Mouse (Mus musculus): ENCODE results near the gene Dnaaf5. TPM values are rescaled to one million over a fixed set of nuclear protein-coding genes. Genes with fewer than 3 reads are reported as not detected.
A peak's percentile ranks its signal among the peaks of the same experiment; 100 is the strongest.

Gene Dnaaf5
- total RNA-seq, 2 experiments from 2014 or later, result 7.8 to 11.4 TPM

DNA sequence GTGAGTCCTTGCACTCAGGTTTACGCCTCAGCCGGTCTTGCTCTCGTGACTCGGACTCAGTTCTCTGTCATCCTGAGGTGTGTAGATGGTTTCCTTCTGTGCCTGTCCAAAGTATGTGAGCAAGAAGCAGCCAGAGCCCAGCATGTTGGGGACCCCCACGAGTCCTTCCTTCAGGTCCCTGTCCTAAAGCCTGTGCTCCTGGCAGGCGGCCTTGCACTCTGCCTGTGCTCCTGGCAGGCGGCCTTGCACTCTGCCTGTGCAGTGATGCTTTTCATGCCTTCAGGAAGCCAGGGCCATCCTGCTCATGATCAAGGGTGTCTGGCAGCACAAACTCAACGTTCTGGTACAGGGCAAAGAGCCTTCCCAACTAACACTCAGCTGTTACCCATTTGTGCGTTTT lies 33.6 kb downstream of the Dnaaf5 start:
- DNase-seq, result no peak
- intact Hi-C loops (cut with DNase I), result no loop called here

DNA sequence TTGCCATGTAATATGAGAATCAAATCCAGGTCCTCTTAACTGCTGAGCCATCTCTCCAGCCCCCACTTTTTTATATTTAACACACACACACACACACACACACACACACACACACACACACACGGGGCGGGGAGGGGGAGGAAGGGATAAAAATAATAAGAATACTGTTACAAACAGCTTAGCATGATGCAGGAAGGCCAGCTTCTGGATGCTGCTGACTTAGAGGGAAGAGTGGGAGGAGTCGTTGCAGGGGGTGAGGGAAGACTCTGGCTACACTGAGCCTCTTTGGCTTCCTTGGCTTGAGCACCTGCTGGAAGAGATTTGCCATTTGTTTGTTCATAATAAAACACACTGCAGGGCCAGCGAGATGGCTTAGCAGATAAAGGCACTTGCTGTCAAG lies 34.9 kb downstream of the Dnaaf5 start:
- no peak for DNase-seq
- intact Hi-C loops (cut with DNase I), result no loop called here

DNA sequence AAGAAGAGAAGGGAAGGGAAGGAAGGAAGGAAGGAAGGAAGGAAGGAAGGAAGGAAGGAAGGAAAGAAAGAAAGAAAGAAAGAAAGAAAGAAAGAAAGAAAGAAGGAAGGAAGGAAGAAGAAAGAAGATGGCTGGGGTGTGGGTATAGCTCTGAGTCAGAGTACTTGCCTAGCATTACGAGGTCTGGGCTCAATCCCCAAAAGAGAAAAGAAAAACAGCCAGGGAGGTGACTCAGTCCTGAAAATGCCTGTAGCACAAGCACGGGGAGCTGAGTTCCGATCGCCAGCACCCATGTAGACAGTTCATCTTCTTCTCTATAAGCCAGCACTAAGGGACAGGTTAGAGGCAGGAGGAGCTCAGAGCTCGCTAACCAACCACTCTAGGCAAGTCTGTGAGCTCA lies 39.7 kb downstream of the Dnaaf5 start:
- intact Hi-C loops (cut with DNase I), result no loop called here
- no peak for DNase-seq

DNA sequence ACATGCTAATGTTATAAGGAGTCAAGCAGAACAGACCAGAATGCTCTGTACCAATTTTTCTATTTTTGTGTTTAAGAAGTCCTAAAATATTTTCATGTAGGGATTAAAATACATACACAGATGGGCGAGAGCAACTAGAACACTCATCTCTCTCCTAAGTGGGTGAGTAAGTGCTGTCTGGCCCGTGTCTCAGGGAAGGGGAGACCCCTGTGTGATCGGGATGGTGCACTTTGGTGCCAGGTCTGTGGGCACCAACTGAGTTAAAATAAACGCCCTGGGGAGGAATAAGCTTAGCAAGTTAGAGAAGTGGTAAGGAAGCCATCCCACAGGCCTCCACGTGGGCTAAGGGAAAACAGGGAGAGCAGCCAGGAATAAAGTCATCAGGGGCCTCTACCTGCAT lies 40.9 kb downstream of the Dnaaf5 start:
- DNase-seq, result no peak
- intact Hi-C loops (cut with DNase I), result no loop called here

DNA sequence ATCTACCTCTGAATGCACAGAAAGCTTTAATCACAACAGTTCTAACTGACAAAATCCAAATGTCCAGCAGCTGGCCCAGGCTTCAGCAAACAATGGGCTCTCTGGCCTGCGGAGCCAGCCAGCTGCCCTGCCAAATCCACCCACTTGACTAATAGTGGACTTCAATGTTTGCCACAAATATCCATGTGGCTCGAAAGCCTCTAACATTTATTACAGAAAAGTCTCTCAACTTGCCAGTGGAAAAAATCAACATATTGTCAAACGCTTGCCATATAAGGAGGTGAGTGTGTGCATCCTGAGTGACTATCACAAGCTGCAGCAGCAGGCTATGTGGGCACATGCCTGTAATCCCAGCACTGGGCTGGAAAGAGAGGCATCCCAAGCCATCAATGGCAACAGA lies 48.8 kb downstream of the Dnaaf5 start:
- no peak for DNase-seq
- intact Hi-C loops (cut with DNase I), result no loop called here

DNA sequence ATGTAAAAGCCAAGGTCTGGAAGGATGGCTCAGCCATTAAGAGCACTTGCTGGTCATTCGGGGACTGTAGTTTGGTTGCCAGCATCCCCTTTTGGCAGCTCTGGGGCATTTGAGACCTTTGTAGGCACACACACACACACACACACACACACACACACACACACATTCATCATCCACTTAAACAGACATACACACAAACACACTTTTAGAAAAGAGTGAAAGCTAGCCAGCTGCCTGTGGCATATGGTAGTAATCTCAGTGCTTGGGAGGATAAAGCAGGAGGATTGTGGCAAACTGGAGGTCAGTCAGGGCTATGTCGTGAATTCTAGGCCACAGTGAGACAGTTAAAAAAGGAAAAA lies 49.6 kb downstream of the Dnaaf5 start:
- DNase-seq, result no peak
- intact Hi-C loops (cut with DNase I), result no loop called here

DNA sequence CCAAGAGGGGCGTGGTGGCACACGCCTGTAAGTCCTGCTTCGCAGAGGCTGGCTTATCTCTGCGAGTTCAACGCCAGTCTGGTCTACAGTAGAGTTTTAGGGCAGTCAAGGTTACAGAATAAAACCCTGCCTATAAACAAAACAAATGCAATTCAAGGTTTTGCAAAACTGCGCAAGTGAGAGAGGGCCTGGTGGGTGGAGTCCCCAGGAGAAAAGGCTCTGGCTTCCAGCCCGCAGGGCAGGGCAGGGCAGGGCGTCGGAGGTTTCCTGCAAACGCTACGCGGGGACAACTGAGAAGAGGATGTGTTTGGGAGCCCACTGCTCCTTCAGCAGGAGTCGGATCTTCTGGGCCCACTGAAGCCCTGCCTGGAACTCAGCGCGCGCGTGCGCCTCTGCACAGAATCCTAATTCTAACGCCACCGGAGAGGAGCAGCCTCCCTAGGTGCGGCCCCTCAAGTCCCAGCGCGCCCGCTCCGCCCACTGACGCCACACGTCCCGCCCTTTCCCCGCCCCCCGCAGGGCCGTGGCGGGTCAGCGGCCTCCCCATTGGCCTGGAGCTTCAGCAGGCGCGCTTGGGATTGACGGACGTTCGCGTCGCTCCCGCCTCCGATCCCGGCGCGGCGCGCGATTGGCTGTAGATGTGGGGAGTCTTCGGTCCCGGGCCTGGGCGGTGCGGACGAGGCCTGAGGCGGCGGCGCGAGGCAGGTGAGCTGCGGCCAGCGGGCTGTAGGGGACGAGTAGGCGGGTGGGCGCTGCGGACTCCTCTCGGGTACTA lies 50.2 kb downstream of the Dnaaf5 start, which contains the start of gene Sun1:
Gene Sun1, plus strand, starts transcription at position 643 of the 775 bp plus-strand sequence.
- peak; percentile 98 for DNase-seq
- intact Hi-C loops (cut with DNase I), result no loop called here

DNA sequence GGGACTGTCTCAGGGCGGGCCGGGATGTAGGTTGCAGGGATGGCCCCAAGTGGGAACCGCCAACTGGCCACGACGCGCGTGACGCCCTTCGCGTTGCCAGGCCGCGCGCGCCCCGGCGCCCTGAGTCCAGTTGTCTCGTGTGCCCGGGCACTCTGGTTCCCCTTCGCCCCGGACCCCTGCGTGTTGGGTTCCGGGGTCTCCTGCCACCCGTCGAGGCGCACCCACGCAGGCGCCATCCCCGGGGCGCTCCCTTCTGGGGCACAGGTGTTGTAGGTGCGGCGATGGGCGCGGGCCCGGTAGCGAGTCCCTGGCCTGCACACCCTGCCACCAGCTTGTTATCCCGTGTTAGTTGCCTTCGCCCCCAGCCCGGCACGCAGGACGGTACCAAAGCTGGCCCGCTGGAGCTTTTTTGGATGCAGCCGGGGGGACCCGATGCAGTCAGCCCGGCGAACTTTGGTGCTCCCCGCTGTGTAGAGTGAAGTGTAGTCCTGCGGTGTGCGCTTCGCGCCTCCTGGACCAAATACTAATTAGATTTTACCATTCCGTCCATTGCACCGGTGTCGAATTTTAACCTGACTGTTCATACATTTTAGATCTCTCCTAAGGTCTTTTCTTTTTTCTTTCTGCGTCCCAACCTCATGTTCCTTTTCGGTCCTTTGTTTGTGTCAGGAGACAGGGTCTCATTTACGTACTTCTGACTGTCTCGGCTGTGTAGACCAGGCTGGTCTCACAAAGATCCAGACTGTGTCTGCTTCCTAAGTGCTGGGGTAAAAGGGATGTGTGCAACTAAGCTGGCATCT lies 50.9 kb downstream of the Dnaaf5 start:
- DNase-seq, result peak; percentile 26
- intact Hi-C loops (cut with DNase I), result no loop called here

DNA sequence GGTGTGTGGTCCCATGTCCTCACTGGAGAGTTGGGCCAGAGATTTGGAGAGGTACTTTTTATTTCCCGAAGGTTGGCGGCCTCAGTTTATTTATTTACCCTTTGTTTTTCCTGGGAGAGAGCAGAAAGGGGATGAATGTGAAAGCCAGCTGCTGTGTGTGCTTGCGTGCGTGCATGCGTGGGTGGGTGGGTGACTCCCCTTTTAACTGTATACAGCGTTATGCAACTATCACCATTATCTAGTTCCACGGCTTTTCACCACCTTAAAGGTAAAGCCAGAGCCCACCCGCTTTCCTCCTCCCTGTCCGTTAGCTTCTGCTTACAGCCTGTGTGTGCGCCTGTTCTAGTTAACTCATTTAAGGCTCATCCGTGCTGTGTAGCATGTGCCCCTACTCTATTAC lies 52.1 kb downstream of the Dnaaf5 start:
- DNase-seq, result no peak
- intact Hi-C loops (cut with DNase I), result no loop called here

DNA sequence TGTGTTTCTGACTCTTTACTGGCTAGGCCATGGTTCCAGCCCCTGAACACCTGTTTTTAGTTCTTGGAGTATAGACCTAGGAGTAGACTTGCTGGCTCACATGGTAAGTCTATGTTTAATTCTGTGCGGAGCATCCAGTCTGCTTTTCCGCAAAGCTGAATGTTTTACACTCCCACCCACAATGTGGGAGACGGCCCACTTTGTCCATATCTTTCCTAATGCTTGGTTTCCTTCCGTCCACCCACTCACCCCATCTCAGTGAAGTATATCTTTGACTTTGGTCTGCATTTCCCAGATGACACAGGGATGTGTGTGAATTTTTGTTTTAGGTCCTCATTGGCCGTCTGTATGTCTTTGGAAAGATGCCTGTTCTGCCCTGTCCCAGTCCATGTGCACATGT lies 53.3 kb downstream of the Dnaaf5 start:
- intact Hi-C loops (cut with DNase I), result no loop called here
- DNase-seq, result no peak

DNA sequence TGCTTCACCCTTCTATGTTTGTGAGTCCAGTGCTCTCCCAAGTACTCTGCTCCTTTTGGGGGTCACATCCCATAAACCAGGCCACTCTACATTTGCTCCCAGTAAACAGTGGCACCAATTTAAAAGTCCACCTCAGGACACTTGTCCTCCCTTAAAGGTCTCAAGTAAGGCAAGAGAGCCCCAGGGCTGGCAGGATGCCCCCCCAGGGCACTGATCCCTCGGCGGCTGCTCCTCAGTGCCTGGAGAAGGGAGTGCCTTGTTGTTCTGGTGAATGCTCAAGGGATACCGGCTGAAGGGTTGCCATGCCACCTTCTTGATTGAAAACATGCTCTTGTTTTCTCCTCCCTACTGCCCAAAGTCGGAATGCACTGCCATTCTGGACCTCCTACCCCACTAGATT lies 56.1 kb downstream of the Dnaaf5 start:
- no peak for DNase-seq
- intact Hi-C loops (cut with DNase I), result no loop called here

DNA sequence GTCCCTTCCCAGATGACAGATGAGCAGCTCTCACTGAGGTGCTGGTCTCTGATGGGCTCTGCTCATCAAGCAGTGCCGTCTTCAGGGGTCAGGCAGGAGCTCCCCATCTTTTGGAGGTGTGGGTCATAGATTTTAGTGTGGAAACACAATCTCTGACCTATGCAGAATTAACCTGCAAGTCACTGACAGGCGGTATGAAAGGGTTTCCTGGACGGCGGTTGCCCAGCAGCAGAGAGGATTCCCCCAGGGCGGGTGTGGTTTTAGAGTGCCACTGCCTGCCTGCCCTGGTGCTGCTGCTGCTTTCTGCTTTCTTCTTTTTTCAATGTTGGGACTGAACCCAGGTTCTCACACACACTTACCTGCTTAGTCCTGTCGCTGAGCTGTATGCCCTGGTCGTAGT lies 56.5 kb downstream of the Dnaaf5 start:
- no peak for DNase-seq
- intact Hi-C loops (cut with DNase I), result no loop called here

DNA sequence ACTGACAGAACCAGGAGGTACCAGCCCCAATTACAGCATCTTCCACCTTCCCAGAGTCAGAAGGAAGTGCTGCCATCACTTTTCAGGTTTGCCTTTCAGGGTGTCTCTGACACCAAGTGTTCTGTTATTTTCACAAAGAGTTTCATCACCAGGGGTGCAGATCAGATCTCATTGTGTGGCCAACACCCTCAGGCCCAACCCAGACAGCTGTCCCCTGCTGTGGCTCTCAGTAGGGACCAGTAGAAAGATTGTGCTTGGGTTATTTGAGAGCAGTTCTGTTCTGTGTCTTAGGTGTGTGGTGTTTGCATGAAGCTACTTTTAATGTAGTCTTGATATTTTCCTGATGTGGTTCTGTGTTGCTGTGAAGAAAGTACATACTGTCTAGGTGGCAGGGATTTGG lies 58.2 kb downstream of the Dnaaf5 start:
- intact Hi-C loops (cut with DNase I), result no loop called here
- no peak for DNase-seq

DNA sequence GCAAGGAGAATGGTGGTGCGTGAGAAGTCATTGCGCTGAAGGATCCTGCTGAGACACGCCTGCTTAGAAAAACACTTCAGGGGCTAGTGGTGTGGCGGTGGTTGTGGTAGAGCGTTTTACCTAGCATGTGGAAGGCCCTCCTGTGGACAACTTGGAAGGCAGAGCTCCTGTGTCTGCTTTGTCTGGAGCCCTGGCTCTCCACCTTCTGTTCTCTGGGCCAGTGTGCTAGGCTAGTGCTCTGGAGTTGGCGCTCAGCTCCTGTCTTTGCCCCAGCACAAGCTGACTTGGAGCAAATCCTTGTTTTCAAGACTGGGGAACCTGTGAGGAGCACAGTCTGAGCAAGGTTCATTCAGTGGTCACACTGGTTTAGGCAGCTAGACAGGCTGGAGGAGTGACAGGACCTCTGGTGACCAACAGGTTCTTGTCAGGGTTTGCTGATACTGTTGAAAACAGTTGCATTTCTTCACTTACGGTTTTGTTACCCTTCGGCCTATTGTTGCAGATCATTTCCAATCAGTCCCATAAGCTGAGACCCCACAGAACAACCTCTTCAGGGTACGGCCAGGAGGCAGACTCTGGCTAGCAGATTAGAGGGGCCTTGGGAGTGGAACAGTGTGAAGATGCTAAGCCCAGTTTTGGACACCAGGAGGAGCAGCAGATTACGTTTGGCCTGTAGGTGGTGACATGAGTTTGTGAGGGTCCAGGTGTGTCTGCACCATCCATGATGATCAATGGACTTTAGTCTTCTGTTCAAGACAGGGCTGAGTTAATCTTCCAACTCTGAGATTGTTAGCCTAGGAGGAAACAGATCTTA lies 59.1 kb downstream of the Dnaaf5 start:
- DNase-seq, result no peak
- intact Hi-C loops (cut with DNase I), result no loop called here

DNA sequence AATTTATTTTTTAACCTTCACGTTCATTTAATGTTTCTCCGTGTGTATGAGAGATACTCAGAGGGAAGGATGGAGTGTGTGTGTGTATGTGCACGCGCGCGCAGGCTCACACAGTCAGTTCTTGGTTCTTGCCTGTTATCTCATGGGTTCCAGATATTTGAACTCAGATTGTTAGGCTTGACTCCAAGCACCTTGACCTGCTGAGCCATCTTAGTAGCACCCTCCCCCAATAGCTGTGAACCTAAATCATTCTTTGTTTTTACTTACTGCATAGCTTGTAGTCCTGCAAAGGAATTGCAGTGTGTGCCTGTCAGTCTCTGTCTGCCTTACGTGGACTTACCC lies 59.6 kb downstream of the Dnaaf5 start:
- intact Hi-C loops (cut with DNase I), result no loop called here
- DNase-seq, result no peak

DNA sequence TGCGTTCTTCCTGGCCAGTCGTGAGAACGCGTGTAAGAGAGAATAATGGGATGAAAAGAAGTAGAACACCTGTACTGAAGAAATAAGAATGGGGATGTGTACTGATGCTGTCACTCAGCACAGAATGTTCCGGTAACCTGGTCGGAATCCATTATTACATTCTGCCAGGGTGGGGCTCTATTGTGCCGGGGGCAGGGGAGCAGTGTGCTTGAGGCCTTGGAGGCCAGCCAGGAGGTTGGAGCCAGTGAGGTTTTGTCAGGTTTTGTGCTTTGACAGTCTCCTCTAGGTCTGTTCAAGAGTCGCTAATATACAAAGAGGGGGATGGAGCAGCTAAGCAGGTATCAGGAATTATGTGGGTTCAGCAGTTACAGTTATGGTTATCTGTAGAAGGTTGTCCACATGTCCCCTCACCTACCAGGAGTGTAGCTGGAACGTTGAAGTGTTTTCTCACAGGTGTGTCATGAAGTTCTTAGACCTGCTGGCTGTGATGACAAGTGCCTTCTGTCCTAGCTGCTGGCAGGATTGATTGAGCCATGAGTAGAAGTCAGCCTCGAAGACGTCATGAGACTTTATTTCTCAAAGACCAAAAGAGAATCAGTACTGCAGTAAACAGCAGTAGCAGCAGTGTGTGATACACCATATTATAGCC lies 61.8 kb downstream of the Dnaaf5 start:
- DNase-seq, result no peak
- intact Hi-C loops (cut with DNase I), result no loop called here

DNA sequence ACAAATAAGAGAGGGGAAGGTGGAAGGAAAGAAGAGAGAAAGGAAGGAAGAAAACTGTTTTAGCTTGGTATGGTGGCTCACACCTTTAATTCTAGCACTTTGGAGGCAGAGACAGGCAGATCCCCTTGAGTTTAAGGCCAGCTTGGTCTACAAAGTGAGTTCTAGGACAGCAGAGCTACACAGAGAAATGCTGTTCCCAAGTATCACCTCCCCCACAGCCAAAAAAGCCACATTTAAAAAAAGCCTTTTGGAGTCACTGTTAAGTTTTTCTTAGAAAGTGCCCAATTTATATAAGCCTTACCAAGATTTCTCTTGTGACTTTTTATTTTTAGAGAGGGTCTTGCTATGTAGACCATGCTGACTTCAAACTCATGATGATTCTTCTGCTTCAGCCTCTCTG lies 64.3 kb downstream of the Dnaaf5 start:
- no peak for DNase-seq
- intact Hi-C loops (cut with DNase I), result no loop called here

DNA sequence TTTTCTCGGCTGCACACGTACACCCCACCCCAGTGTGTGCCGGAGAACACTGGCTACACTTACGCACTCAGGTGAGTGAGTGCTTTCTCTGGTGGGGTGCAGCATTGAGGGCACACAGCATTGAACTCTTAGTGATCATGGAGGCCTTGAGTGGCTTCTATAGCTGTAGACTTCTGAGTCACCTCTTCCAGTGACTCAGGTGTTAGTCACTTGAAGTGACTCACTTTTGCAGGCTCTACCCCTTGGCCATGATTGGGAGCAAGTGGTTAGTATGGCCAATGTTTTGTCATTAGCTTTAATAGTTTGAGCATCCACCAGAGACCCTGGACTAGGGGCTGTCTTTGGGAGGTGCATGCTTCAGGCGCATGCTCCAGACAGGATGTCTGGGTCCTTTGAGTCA lies 65.2 kb downstream of the Dnaaf5 start:
- intact Hi-C loops (cut with DNase I), result no loop called here
- no peak for DNase-seq

DNA sequence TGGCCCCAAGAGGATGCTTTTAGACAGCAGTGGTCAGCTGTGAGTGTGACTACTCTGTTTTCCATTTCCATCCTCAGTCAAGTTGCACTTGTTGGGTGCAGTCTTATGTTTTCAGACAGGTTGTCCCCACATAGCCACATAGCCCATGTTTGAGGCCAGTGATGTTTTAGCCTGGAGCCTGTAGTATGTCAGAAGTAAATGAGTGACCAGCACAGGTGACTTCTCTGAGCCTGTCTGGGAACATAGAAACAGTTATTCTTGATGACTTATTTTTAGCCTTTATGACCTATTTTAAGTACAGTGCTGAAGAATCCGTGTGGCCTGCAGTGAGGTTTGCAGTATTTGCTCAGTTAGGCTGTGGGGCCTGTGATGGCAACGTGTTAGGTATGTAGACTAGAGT lies 66.1 kb downstream of the Dnaaf5 start:
- intact Hi-C loops (cut with DNase I), result no loop called here
- no peak for DNase-seq

DNA sequence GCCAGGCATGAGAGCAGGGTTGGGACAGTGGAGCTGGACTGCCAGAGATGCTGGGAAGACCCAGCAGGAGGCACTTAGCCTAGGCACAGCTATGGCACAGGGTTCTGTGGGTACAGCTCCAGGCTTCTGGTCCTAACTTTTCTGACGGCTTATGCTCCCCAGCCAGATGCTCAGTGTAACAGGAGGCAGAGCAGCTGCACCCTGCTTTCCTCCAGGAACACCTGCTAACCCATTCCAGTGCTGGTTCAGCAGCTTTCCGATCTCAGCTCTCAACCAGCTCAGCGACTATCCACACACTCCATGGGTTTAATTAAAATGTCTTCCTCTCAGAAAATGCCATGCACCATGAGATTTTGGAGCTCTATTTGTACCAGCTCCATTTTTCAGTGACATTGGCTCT lies 66.8 kb downstream of the Dnaaf5 start:
- intact Hi-C loops (cut with DNase I), result no loop called here
- no peak for DNase-seq

DNA sequence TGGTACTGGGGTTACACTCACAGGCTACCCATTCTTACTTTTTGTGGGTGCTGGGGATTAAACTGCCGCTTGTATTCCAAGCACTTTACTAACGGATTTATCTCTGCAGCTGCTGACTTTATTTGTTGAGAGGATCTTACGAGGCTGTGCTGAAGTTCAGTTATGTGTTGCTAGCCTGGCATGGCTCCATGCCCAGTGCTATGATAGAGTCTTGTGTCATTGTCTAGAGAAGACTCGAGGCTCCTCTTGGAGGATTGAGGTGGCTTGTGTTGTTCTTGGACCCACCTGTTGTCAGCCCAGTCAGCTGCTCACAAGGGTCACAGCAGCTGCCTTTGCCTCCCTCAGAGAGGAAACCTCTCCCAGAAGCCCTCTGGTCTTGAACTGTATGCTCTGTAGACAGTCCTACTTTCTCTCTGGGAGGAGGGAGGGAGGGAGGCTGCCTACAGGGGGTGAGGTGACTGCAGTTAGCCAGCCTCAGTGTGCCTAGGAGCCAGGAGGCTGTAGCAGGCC lies 70.0 kb downstream of the Dnaaf5 start:
- no peak for DNase-seq

More for the DNA sequence above, 70.0 kb downstream of the Dnaaf5 start:
- intact Hi-C loops (cut with DNase I), result no loop called here
